Mouse (Mus musculus): ENCODE data around the gene Slc7a5.

GRCm38 (mm10) chr8:121847987-121848386, 59.5 kb downstream of the Slc7a5 start:
- TF ChIP-seq CTCF (IDR thresholded peaks at IDR 0.05; ENCODE audit: low read depth), result no peak
- no peak for TF ChIP-seq EP300 (optimal IDR thresholded peaks at IDR 0.05)

All from stomach, postnatal 0 days (tissue).